Mouse (Mus musculus) liver, embryonic 11.5 days (tissue): ENCODE results near the gene 4930518I15Rik. TPM values are rescaled to one million over a fixed set of nuclear protein-coding genes. Genes with fewer than 3 reads are reported as not detected.
"Not testable (repeated sequence)": the region's sequence is repeated elsewhere in the genome, so short reads cannot be mapped to it uniquely, and the experiment has no call there.

Experiments used
- ATAC-seq: fragments of 200-750 bp; cut with Nextera tagmentation; replicated peaks from 2 replicates; pipeline ENCODE4 v1.8.0; 2017; ENCODE audit warnings: moderate number of reproducible peaks, mild to moderate bottlenecking, moderate TSS enrichment, moderate library complexity; ENCODE audit not compliant: low FRiP score
- DNase-seq: peaks from one replicate; pipeline ENCODE4 v3.0.0-alpha.2; 2017; ENCODE audit warnings: low spot score
- H3K27ac ChIP-seq: fragments of 300-500 bp; sonication (generic); 2 replicates; pipeline ENCODE4 v1.5.1; 2014; ENCODE audit warnings: mild to moderate bottlenecking, low read depth, low read length, control low read depth
- H3K27me3 ChIP-seq: fragments of 300-500 bp; sonication (generic); replicated peaks from 2 replicates; pipeline ENCODE4 v1.6.1; 2014; ENCODE audit warnings: low read length, mixed read lengths; ENCODE audit not compliant: control insufficient read depth, insufficient read depth
- H3K36me3 ChIP-seq: fragments of 300-500 bp; sonication (generic); 2 replicates; pipeline ENCODE4 v1.6.1; 2014; ENCODE audit warnings: mild to moderate bottlenecking, low read length, moderate library complexity, mixed read lengths; ENCODE audit not compliant: control insufficient read depth, insufficient read depth
- H3K4me1 ChIP-seq: fragments of 300-500 bp; sonication (generic); replicated peaks from 2 replicates; pipeline ENCODE4 v1.6.1; 2014; ENCODE audit warnings: low read length, mixed read lengths; ENCODE audit not compliant: control insufficient read depth, insufficient read depth
- H3K4me2 ChIP-seq: fragments of 300-500 bp; sonication (generic); 2 replicates; pipeline ENCODE4 v1.6.1; 2014; ENCODE audit warnings: mild to moderate bottlenecking, control low read depth, moderate library complexity
- H3K4me3 ChIP-seq: fragments of 300-500 bp; sonication (generic); 2 replicates; pipeline ENCODE4 v1.5.1; 2014; ENCODE audit warnings: low read depth, low read length, control low read depth
- H3K9ac ChIP-seq: fragments of 300-500 bp; sonication (generic); 2 replicates; pipeline ENCODE4 v1.6.1; 2014; ENCODE audit warnings: low read depth, low read length, control low read depth
- H3K9me3 ChIP-seq: fragments of 300-500 bp; sonication (generic); 2 replicates; pipeline ENCODE4 v1.6.1; 2016; ENCODE audit warnings: low read length, inconsistent platforms, mixed read lengths; ENCODE audit not compliant: control insufficient read depth
- WGBS: fragments of 180-500 bp; shearing (Covaris S2); extraction: QIAGEN DNeasy Blood & Tissue Kit; methylation state at CpG from one replicate; pipeline ENCODE4 v1.1.7; 2014; 5-methylcytosine and 5-hydroxymethylcytosine counted together
- polyA plus RNA-seq: library from polyadenylated mRNA; unstranded; fragments of >200 nt; fragmentation: Nextera tagmentation; extraction: Ambion mirVana; gene quantifications from 2 replicates; pipeline ENCODE4 v1.2.1, GENCODE M21; 2014

4930518I15Rik gene
- polyA plus RNA-seq, 1 experiment from 2014 or later = 5.1 TPM

DNA sequence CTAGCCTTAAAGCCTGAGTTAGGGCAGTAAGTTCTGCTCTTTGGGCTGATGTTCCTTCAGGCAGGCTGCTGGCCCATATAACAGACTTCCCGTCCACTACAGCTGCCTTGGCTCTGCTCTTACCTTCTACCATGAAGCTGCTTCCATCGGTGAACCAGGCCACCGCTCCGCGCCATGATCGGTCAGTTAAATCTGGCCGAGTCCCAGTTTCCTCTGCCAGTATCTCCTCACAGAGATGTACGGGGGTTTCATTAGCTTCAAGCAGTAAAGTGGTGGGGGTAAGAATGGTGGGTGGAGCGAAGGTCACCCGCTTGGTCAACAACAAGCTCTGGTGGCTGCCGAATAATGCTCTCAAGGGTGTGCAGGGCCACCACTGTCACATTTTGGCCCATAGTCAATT lies 23.4 kb downstream of the 4930518I15Rik start:
- 94% methylated on average over 11 of the region's 11 CpGs for WGBS
- H3K27ac ChIP-seq = no peak overlapping the region
- no peak for ATAC-seq
- H3K4me3 ChIP-seq = no peak overlapping the region
- peaks cover 30% of the 10 kb centered on the region for H3K9me3 ChIP-seq
- no peak overlapping the region for H3K9ac ChIP-seq
- H3K4me1 ChIP-seq = peaks cover 3% of the 10 kb centered on the region
- peaks cover 74% of the 10 kb centered on the region for H3K36me3 ChIP-seq
- no peaks in the 10 kb centered on the region for H3K27me3 ChIP-seq
- H3K4me2 ChIP-seq = no peak overlapping the region
- DNase-seq = no peak

DNA sequence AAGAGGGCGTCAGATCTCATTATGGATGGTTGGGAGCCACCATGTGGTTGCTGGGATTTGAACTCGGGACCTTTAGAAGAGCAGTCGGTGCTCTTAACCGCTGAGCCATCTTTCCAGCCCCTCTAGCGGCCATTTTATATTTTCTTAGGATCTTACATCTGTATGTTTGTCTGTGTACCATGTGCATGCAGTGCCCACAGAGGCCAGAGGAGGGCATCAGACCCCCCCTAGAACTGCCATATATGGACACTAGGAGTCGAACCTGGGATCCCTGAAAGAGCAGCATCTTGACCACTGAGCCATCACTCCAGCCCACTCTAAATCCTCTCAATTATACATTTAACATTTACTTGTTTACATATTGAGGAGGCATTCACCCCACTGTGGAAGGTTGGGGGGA lies 32.6 kb downstream of the 4930518I15Rik start:
- ATAC-seq, H3K27me3 ChIP-seq, H3K9ac ChIP-seq, H3K4me3 ChIP-seq, H3K4me1 ChIP-seq, H3K36me3 ChIP-seq, H3K4me2 ChIP-seq, DNase-seq, H3K9me3 ChIP-seq, H3K27ac ChIP-seq: not testable (repeated sequence)
- 86% methylated on average over 5 of the region's 6 CpGs for WGBS

GRCm38 (mm10) chr2:156816116-156816515 lies 41.6 kb downstream of the 4930518I15Rik start:
- no peak overlapping the region for H3K9ac ChIP-seq
- H3K27ac ChIP-seq = no peak overlapping the region
- H3K4me3 ChIP-seq = no peak overlapping the region
- DNase-seq (no peak), ATAC-seq (no peak)
- WGBS = 72% methylated on average over 1 of the region's 1 CpGs
- no peak overlapping the region for H3K4me2 ChIP-seq
- no peaks in the 10 kb centered on the region for H3K27me3 ChIP-seq
- no peaks in the 10 kb centered on the region for H3K36me3 ChIP-seq
- H3K9me3 ChIP-seq = no peaks in the 10 kb centered on the region
- no peaks in the 10 kb centered on the region for H3K4me1 ChIP-seq

DNA sequence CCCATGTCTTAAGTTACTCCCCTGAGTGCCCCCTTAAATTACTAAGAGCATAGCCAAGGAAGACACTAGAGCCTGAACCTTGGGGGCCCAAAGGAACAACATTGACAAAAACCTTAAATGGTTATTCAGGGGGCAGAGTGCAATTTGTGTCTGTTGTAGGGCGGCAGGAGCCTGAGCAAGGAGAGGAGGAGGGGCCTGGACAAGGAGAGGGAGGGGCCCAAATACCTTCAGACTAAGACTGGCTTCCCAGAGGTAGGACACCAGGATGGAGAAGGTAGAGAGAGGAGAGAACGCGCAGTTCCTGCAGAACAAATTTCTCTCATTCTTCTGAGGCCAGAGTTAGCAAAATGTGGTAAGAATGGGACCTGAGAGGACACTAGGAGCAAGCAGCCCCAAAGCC lies 42.3 kb downstream of the 4930518I15Rik start:
- H3K9ac ChIP-seq = no peak overlapping the region
- WGBS = 69% methylated on average over 3 of the region's 3 CpGs
- H3K4me2 ChIP-seq = no peak overlapping the region
- H3K36me3 ChIP-seq = no peaks in the 10 kb centered on the region
- no peaks in the 10 kb centered on the region for H3K9me3 ChIP-seq
- ATAC-seq (no peak), DNase-seq (no peak)
- H3K4me3 ChIP-seq = no peak overlapping the region
- H3K27me3 ChIP-seq = no peaks in the 10 kb centered on the region
- H3K27ac ChIP-seq = no peak overlapping the region
- H3K4me1 ChIP-seq = no peaks in the 10 kb centered on the region

GRCm38 (mm10) chr2:156814893-156815292 lies 42.9 kb downstream of the 4930518I15Rik start:
- Histone ChIP-seq H3K36me3 (no peaks in the 10 kb centered on the region), H3K4me2 (no peak overlapping the region), H3K9me3 (no peaks in the 10 kb centered on the region), H3K4me3 (no peak overlapping the region), H3K9ac (no peak overlapping the region), H3K4me1 (no peaks in the 10 kb centered on the region), H3K27me3 (no peaks in the 10 kb centered on the region), H3K27ac (no peak overlapping the region; the same call in 1 of the 2 replicates)
- WGBS = 35% methylated on average over 5 of the region's 5 CpGs
- DNase-seq = no peak
- ATAC-seq = no peak

- H3K4me1 ChIP-seq = no peaks in the 10 kb centered on the region
- no peaks in the 10 kb centered on the region for H3K36me3 ChIP-seq
- WGBS = 32% methylated on average over 8 of the region's 8 CpGs
- DNase-seq = no peak
- no peaks in the 10 kb centered on the region for H3K27me3 ChIP-seq
- no peak for ATAC-seq
- no peak overlapping the region for H3K4me3 ChIP-seq
- no peak overlapping the region for H3K9ac ChIP-seq
- H3K4me2 ChIP-seq = no peak overlapping the region
- no peak overlapping the region; the same call in none of the 2 replicates for H3K27ac ChIP-seq
- H3K9me3 ChIP-seq = no peaks in the 10 kb centered on the region
Observed at GRCm38 (mm10) chr2:156814344-156814801, 43.4 kb downstream of the 4930518I15Rik start.

DNA sequence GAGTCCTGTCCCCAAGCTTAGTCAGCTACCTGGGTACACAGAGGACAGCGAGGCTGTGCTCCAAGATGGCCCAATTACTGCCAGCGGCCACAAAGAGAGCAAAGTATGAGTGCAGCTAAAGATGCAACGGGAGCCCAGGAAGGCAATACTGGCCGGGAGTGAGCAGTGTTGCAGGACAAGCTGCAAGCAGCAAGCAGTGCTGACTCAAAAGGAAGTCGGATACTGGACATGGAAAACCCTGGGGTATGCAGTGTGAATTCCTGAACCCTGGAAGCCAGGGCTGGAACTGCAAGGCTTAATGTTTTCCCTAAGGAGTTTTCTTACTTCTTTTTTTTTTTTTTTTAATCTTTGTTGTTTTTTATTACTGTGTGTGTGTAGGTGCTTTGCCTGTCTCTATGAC lies 46.2 kb downstream of the 4930518I15Rik start:
- Histone ChIP-seq H3K36me3 (no peaks in the 10 kb centered on the region), H3K4me3 (no peak overlapping the region), H3K27me3 (no peaks in the 10 kb centered on the region), H3K9me3 (no peaks in the 10 kb centered on the region), H3K9ac (no peak overlapping the region), H3K4me2 (no peak overlapping the region), H3K27ac (no peak overlapping the region), H3K4me1 (no peaks in the 10 kb centered on the region)
- 75% methylated on average over 5 of the region's 5 CpGs for WGBS
- no peak for DNase-seq
- ATAC-seq = no peak

DNA sequence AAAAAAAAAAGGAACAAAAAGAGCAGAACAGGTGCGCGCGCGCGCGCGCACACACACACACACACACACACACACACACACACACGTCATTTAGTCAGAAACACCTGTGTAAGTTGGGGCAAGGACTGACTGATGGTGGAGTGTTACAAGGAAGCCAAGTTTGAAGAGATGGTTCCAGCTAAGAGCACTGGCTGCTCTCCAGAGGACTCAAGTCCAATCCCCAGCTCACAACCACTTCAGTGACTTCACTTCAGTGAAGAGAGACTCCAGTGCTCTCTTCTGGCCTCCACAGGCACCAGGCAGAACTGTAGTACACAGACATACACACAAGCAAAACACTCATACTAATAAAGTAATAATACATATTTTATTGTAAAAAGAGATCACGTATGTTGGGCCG lies 47.0 kb downstream of the 4930518I15Rik start:
- Histone ChIP-seq H3K27ac (no peak overlapping the region), H3K4me2 (no peak overlapping the region), H3K27me3 (no peaks in the 10 kb centered on the region), H3K9me3 (no peaks in the 10 kb centered on the region), H3K9ac (no peak overlapping the region), H3K4me3 (no peak overlapping the region), H3K4me1 (no peaks in the 10 kb centered on the region), H3K36me3 (no peaks in the 10 kb centered on the region)
- 96% methylated on average over 10 of the region's 10 CpGs for WGBS
- ATAC-seq (no peak), DNase-seq (no peak)

- DNase-seq (no peak), ATAC-seq (no peak)
- no peaks in the 10 kb centered on the region for H3K27me3 ChIP-seq
- H3K4me3 ChIP-seq = no peak overlapping the region
- H3K36me3 ChIP-seq = no peaks in the 10 kb centered on the region
- no peak overlapping the region for H3K4me2 ChIP-seq
- 21% methylated on average over 2 of the region's 2 CpGs for WGBS
- no peaks in the 10 kb centered on the region for H3K9me3 ChIP-seq
- no peaks in the 10 kb centered on the region for H3K4me1 ChIP-seq
- no peak overlapping the region for H3K9ac ChIP-seq
- no peak overlapping the region for H3K27ac ChIP-seq
Observed at GRCm38 (mm10) chr2:156809579-156809978, 48.2 kb downstream of the 4930518I15Rik start.
